Mouse (Mus musculus) heart, embryonic 12.5 days (tissue): Measurements from ENCODE around the gene 1700037H04Rik. TPM values are rescaled to one million over a fixed set of nuclear protein-coding genes. Genes with fewer than 3 reads are reported as not detected.

Source experiments
- ATAC-seq: fragments of 200-750 bp; cut with Nextera tagmentation; 2 replicates; pipeline ENCODE4 v1.8.0; 2017; ENCODE audit warnings: moderate TSS enrichment, moderate library complexity; ENCODE audit not compliant: insufficient number of reproducible peaks, low FRiP score
- H3K27ac ChIP-seq: fragments of 300-500 bp; sonication (generic); 2 replicates; pipeline ENCODE4 v1.5.1; 2016; ENCODE audit warnings: mild to moderate bottlenecking, moderate library complexity; ENCODE audit not compliant: poor library complexity, severe bottlenecking
- H3K27me3 ChIP-seq: fragments of 300-500 bp; sonication (generic); replicated peaks from 2 replicates; pipeline ENCODE4 v1.6.1; 2016; ENCODE audit warnings: mild to moderate bottlenecking, moderate library complexity
- H3K36me3 ChIP-seq: fragments of 300-500 bp; sonication (generic); 2 replicates; pipeline ENCODE4 v1.6.1; 2016; ENCODE audit warnings: mild to moderate bottlenecking, moderate library complexity
- H3K4me1 ChIP-seq: fragments of 300-500 bp; sonication (generic); replicated peaks from 2 replicates; pipeline ENCODE4 v1.6.1; 2016; ENCODE audit warnings: mild to moderate bottlenecking
- H3K4me2 ChIP-seq: fragments of 300-500 bp; sonication (generic); 2 replicates; pipeline ENCODE4 v1.6.1; 2016; ENCODE audit warnings: mild to moderate bottlenecking, moderate library complexity
- H3K4me3 ChIP-seq: fragments of 300-500 bp; sonication (generic); 2 replicates; pipeline ENCODE4 v1.5.1; 2016; ENCODE audit warnings: mild to moderate bottlenecking
- H3K9ac ChIP-seq: fragments of 300-500 bp; sonication (generic); 2 replicates; pipeline ENCODE4 v1.6.1; 2016; ENCODE audit warnings: mild to moderate bottlenecking, moderate library complexity
- H3K9me3 ChIP-seq: fragments of 300-500 bp; sonication (generic); replicated peaks from 2 replicates; pipeline ENCODE4 v1.6.1; 2016; ENCODE audit warnings: mild to moderate bottlenecking, moderate library complexity
- WGBS: fragments of 180-500 bp; shearing (Covaris S2); methylation state at CpG from one replicate; pipeline ENCODE4 v1.1.7; 2016; 5-methylcytosine and 5-hydroxymethylcytosine counted together
- polyA plus RNA-seq: library from polyadenylated mRNA; unstranded; fragments of >200 nt; fragmentation: Nextera tagmentation; extraction: Ambion mirVana; gene quantifications from 2 replicates; pipeline ENCODE4 v1.2.1, GENCODE M21; 2016

The 1700037H04Rik gene
- polyA plus RNA-seq, 1 experiment from 2014 or later, result 69.2 TPM

DNA sequence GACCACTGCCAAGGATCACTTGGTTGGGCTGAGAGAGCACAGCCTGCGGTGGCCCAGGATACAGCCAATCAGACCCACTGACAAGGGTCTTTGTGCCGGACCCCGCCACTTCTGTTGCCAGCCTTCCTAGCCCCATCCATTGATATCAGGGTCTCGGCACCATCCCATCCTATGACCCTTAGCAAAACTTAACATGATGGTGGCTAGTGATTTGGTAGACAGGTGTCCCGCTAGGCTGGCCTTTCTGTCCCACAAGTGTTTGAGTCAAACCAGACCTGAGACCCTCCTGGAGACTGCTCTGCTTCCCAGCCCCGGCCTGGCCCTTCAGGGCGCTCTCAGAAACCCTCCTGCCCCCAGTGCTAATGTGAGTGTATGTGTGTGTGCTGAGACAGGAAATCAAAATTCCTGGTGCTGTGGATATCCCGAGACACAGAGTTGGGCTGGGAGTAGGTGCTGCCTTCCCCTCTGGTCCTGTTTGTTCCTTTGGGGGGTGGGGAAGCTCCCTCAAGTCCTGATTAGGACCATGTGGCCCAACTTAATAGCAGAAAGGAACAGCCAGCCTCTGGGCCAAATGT, 25.0 kb downstream of the 1700037H04Rik start:
- WGBS, result 62% methylated on average over 8 of the region's 8 CpGs
- H3K27ac ChIP-seq, result peak overlapping the region; percentile 79

DNA sequence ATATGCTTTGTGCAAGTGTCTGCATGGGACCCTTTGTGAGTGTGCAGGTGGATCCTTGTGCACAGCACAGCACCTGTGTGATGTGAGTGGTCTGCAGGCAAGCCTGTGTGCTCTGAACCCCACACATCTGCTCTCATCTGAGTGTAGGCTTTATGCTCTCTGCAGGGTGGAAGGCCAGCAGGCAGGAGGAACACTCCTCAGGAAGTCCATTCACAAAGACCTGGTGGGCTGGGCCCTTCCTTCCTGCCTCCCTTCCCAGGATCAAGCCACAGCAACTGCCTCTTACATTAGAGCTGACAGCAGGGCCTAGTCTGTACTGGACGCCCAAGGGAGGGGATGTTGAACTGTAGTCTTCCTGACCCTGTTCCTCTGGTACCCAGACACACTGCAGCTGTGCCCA, 25.5 kb downstream of the 1700037H04Rik start:
- Histone ChIP-seq H3K36me3 (peaks cover 14% of the 10 kb centered on the region), H3K27me3 (no peaks in the 10 kb centered on the region), H3K27ac (peak overlapping the region; percentile 79), H3K9ac (no peak overlapping the region; the same call in 1 of the 2 replicates), H3K9me3 (no peaks in the 10 kb centered on the region), H3K4me2 (no peak overlapping the region), H3K4me1 (peaks cover 43% of the 10 kb centered on the region), H3K4me3 (no peak overlapping the region)
- 44% methylated on average over 1 of the region's 1 CpGs for WGBS
- ATAC-seq, result 0 out of 2 replicates have a peak, but pooled peaks have one; percentile 22

More for the DNA sequence above, 25.0 kb downstream of the 1700037H04Rik start:
- Histone ChIP-seq H3K9me3 (no peaks in the 10 kb centered on the region), H3K27me3 (no peaks in the 10 kb centered on the region), H3K9ac (no peak overlapping the region; the same call in 1 of the 2 replicates), H3K4me1 (peaks cover 47% of the 10 kb centered on the region), H3K4me2 (no peak overlapping the region), H3K36me3 (peaks cover 14% of the 10 kb centered on the region), H3K4me3 (no peak overlapping the region)
- ATAC-seq, result no peak

DNA sequence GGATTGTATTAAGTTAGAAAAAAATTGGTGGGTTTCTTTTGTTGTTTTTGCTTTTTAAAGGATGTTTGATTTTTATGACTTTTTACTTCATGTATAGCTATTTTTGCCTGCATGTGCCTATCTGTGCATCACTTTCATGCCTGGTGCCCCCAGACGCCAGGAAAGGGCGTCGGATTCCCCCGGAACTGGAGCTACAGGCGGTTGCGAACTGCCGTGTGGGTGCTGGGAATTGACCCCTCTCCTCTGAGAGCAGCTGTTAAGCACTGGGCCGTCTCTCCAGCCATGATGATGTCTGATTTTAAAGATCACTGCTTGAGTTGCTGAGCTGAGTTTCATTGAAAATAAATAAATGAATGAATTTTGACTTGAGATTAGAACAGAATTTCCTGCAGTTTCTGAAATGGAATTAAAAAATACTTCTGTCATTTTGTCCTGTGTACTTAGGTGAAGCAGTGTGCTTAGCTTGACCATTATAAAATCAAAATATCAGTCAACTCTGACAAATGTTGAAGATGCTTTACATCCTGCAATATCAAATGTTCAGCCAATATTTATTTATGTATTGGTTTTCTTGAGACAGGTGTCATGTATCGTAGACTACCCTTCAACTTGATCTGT, 26.8 kb downstream of the 1700037H04Rik start, which contains the start of gene Gm11037:
Gm11037 (plus strand) TSS at position 568 of the 618 bp plus-strand sequence.
- WGBS, result 84% methylated on average over 9 of the region's 9 CpGs
- H3K9ac ChIP-seq, result no peak within 1 kb of the TSS
- H3K9me3 ChIP-seq, result no peaks in the 10 kb centered on the region
- peak within 1 kb of the TSS; percentile 79 for H3K27ac ChIP-seq
- H3K4me2 ChIP-seq, result no peak within 1 kb of the TSS
- no peak for ATAC-seq
- H3K36me3 ChIP-seq, result peaks cover 4% of the 10 kb centered on the region
- peaks cover 55% of the 10 kb centered on the region for H3K4me1 ChIP-seq
- H3K4me3 ChIP-seq, result no peak within 1 kb of the TSS
- H3K27me3 ChIP-seq, result 0 out of 2 replicates have a peak, but pooled peaks cover 3% of the 10 kb centered on the region

DNA sequence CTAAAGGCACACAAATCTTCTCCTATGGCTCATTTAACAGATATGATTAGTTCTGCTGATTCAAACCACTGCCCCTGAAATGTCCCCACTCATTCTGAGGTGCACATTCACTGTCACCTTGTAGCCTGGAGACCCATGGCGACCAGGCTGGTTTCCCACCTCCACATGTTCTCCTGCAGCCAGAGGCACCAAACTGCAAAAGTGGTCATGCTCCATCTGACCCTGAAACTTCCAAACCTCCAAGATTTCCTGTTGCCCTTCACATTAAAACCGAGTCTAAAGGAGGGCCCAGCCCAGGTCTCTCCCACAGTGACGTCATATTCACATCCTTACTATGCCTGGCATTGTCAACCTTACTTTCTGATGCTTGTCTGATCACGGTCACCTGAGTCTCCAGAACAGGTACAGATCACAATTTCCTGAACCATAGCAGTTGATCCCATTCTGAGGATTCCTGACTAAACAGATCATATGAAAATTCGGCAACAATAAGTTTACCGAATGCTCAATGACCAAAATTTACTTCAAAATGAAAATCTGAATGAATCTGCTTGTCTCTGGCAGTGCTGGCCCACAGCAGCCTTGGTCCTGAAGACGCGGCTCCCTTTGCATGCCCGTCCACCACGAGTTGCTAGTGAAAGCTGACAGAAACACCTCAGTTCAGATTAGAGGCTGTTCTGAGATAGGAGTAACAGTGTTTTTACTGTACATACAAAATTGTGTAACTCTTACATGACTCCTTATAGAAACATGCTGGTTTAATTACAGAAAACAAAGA, 27.6 kb downstream of the 1700037H04Rik start:
- Histone ChIP-seq H3K9me3 (no peaks in the 10 kb centered on the region), H3K36me3 (no peaks in the 10 kb centered on the region), H3K4me2 (no peak overlapping the region), H3K9ac (no peak overlapping the region), H3K4me1 (peaks cover 62% of the 10 kb centered on the region), H3K4me3 (no peak overlapping the region), H3K27ac (no peak overlapping the region), H3K27me3 (0 out of 2 replicates have a peak, but pooled peaks cover 4% of the 10 kb centered on the region)
- no peak for ATAC-seq
- 55% methylated on average over 10 of the region's 10 CpGs for WGBS

DNA sequence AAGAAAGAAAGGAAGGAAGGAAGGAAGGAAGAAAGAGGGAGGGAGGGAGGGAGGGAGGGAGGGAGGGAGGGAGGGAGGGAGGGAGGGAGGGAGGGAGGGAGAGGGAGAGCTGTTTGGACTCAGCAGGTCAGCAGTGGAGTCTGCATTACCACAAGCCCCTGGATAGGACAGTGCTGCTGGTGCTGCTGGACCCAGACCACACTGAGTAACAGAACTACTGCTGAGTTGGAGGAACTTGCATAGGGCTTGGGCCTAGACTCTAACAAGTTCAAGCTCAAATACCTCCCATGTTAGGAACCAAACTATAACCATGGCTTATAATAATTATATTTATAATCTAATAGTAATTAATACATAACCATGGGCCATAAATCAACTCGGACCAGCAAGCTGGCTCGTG, 29.0 kb downstream of the 1700037H04Rik start:
- no peak for ATAC-seq
- Histone ChIP-seq H3K36me3 (no peaks in the 10 kb centered on the region), H3K27ac (no peak overlapping the region), H3K4me2 (no peak overlapping the region), H3K9ac (no peak overlapping the region), H3K27me3 (0 out of 2 replicates have a peak, but pooled peaks cover 7% of the 10 kb centered on the region), H3K9me3 (no peaks in the 10 kb centered on the region), H3K4me3 (no peak overlapping the region), H3K4me1 (peaks cover 66% of the 10 kb centered on the region)
- WGBS, result 91% methylated on average over 2 of the region's 2 CpGs

DNA sequence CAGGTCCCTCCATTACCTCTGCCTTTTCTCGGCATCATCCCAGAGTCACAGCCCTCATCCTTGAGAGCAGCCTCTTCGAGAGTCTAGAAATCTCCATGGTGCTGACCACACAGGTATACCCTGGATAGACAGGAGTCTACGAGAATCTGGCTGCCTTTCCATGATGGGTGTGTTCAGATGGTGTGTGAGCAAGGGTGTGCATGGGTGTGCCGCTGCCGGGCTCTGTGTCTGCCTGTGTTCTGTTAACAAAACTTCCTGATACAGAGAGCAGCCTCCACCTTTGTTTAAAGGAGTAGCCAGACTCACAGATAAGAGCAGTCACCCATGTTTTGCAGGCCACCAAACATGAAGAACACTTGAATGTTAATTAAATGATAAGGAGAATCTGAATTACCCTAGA, 30.0 kb downstream of the 1700037H04Rik start:
- Histone ChIP-seq H3K4me2 (peak overlapping the region; percentile 80; the same call in 1 of the 2 replicates), H3K36me3 (no peaks in the 10 kb centered on the region), H3K4me1 (peaks cover 58% of the 10 kb centered on the region), H3K4me3 (no peak overlapping the region), H3K27me3 (peaks cover 13% of the 10 kb centered on the region; the same call in 1 of the 2 replicates), H3K9me3 (no peaks in the 10 kb centered on the region), H3K27ac (no peak overlapping the region; the same call in none of the 2 replicates), H3K9ac (no peak overlapping the region)
- 57% methylated on average over 5 of the region's 5 CpGs for WGBS
- no peak for ATAC-seq

DNA sequence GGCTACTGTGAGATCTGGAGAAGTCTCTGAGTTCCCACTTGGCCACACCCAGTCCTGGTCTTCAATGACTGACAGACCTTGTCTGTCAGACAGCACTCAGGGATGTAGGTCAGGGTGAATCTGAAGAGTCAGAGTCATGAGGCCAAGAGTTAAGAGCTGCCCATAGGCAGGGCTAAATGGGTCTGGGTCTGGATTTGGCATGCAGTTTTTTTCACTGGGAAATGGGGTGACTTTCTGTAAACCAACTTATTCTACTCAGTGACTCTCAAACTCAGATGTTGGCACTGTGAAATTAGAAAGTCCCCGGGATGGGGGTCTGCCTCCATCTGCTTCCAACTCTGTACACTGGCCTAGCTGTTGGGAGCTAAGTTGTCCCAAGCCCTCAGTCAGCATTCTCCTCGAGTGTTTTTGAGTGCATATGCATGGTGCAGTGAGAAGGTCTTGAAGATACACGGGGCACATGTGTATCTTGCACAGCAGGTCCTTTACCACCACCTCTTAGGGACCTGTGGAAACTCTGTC, 31.2 kb downstream of the 1700037H04Rik start:
- 75% methylated on average over 3 of the region's 3 CpGs for WGBS
- H3K36me3 ChIP-seq, result no peaks in the 10 kb centered on the region
- ATAC-seq, result no peak
- 0 out of 2 replicates have a peak overlapping the region, but pooled peaks have one; percentile 6 for H3K27ac ChIP-seq
- H3K27me3 ChIP-seq, result peaks cover 16% of the 10 kb centered on the region; the same call in 1 of the 2 replicates
- peaks cover 47% of the 10 kb centered on the region for H3K4me1 ChIP-seq
- H3K4me3 ChIP-seq, result peak overlapping the region; percentile 65
- no peaks in the 10 kb centered on the region for H3K9me3 ChIP-seq
- H3K9ac ChIP-seq, result no peak overlapping the region; the same call in 1 of the 2 replicates
- peak overlapping the region; percentile 80 for H3K4me2 ChIP-seq

DNA sequence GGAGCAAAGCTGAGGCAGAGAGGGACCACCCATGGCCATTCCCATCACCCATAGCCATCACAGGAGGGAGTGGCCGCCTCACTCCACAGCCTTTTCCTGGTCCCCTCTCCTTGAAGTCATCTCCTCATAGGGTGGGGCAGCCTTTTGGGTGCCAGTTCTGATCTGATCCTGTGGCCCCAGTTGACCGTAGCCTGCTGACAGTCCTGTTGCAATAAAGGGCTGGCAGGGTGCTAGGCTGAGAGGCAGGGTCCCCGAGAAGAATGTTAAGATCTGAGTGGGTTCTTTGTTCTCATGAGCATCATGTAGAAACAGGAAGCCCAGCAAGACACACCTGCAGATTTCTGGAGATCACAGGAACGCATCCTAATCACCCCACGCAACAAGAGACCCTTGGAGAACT, 31.7 kb downstream of the 1700037H04Rik start:
- Histone ChIP-seq H3K4me1 (peaks cover 47% of the 10 kb centered on the region), H3K27ac (0 out of 2 replicates have a peak overlapping the region, but pooled peaks have one; percentile 6), H3K9ac (peak overlapping the region; percentile 88), H3K4me2 (peak overlapping the region; percentile 80), H3K9me3 (no peaks in the 10 kb centered on the region), H3K36me3 (no peaks in the 10 kb centered on the region), H3K27me3 (peaks cover 16% of the 10 kb centered on the region; the same call in 1 of the 2 replicates), H3K4me3 (peak overlapping the region; percentile 65)
- no peak for ATAC-seq
- WGBS, result 71% methylated on average over 5 of the region's 5 CpGs

DNA sequence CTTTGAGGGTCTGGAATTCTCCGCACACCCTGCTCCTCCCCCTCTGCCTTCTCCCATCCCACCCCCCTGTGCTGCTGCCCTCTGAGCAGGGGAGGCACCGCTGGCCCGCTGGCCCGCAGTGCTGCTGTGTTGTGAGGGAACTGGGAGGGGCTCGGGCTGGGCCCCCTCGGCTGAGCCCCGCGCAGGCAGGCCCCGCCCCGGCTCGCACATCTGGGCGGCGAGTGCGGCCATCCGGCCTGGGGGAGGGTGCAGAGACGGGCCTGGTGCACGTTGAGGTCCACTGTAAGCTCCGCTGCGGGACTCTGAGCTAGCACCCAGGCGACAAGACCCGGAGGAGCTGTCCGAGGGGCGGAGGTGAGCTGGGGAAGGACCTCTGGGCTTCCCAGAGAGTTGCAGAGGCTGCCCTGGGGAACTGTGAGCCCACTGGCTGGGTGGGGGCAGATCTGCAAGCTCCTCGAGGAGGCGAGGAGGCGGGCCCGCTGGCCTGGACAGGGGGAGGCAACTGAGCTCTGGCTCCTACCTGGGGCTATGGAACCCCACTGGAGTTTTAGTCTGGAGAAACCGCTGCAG, 32.6 kb downstream of the 1700037H04Rik start, which contains the start of gene Hspa12b:
Hspa12b (plus strand) TSS at position 120 of the 570 bp plus-strand sequence.
- peaks cover 44% of the 10 kb centered on the region for H3K4me1 ChIP-seq
- peak; percentile 94 for ATAC-seq
- peaks cover 16% of the 10 kb centered on the region; the same call in 1 of the 2 replicates for H3K27me3 ChIP-seq
- H3K4me2 ChIP-seq, result peak within 1 kb of the TSS; percentile 80
- no peaks in the 10 kb centered on the region for H3K36me3 ChIP-seq
- peak within 1 kb of the TSS; percentile 70 for H3K27ac ChIP-seq
- peak within 1 kb of the TSS; percentile 88 for H3K9ac ChIP-seq
- no peaks in the 10 kb centered on the region for H3K9me3 ChIP-seq
- H3K4me3 ChIP-seq, result peak within 1 kb of the TSS; percentile 65
- under 1% methylated on average over 28 of the region's 28 CpGs for WGBS
